Mouse (Mus musculus) brain, embryonic 14.5 days (tissue): Measurements from ENCODE around the gene Plekha4.

Experiments used
- CTCF ChIP-seq: fragments of 200-500 bp; IDR thresholded peaks from 2 replicates; pipeline ENCODE4 v1.5.1; 2012; ENCODE audit warnings: inconsistent platforms, mild to moderate bottlenecking, moderate library complexity, borderline replicate concordance; ENCODE audit not compliant: insufficient read depth, insufficient read length; ENCODE audit errors: extremely low read depth
- POLR2A ChIP-seq: fragments of 200-500 bp; IDR thresholded peaks from 2 replicates; pipeline ENCODE4 v1.6.1; 2012; ENCODE audit warnings: mild to moderate bottlenecking, inconsistent platforms, borderline replicate concordance; ENCODE audit not compliant: poor library complexity, insufficient read depth, insufficient read length, severe bottlenecking; ENCODE audit errors: extremely low read depth

DNA sequence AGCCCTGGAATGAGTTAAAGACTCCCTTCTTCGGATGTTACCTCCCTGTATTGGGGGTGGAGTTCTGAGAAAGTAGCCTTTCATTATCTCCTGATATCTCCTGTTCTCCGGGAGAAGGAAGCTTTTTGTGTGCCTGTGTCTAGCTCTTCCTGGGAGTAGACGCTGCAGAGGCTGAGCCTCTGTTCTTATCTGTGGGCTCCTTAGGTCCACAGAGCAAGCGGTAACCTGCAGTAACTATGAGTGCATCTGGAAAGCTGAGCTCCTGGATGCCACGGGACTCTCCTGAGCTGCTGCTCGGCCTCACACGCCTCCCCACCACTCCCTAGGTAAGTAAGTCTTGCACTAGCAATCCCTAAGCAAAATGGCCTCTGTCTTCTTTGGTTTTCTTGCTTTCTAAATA, 40.0 kb upstream of the Plekha4 start:
- TF ChIP-seq POLR2A: no peak
- no peak for TF ChIP-seq CTCF
